Comparison of ENCODE assay signal across 10 mouse cellular contexts in genomic region chr1:21274437-21275040, GRCm38 (mm10). TPM values are rescaled to one million over a fixed set of nuclear protein-coding genes. Genes with fewer than 3 reads are reported as not detected.
"Had no signal": no experiment of that assay in that cellular context is flagged by ENCODE, and none has a peak within 500 bp of the region (broad histone marks: within the 10 kb centered on the region; RNA-seq: fewer than 3 reads in every experiment).

No protein-coding gene starts in this region.

- H3K4me3 ChIP-seq: limb, embryonic 15.5 days; midbrain, embryonic 13.5 days had no signal

- H3K27ac ChIP-seq: limb, embryonic 15.5 days; liver, embryonic 14.5 days; midbrain, embryonic 13.5 days; stomach, postnatal 0 days had no signal

- H3K36me3 ChIP-seq: limb, embryonic 15.5 days; midbrain, embryonic 13.5 days had no signal

- H3K27me3 ChIP-seq: limb, embryonic 15.5 days; midbrain, embryonic 13.5 days had no signal

- H3K4me1 ChIP-seq: midbrain, embryonic 13.5 days had no signal

- DNase-seq: kidney, postnatal 25 days; layer of hippocampus, postnatal 36 days; lung, adult 18-20 months; lung, postnatal 36 days; thymus, postnatal 14 days had no signal

- H3K9me3 ChIP-seq: limb, embryonic 15.5 days; midbrain, embryonic 13.5 days had no signal

RNA-seq across cellular contexts. Expression of gene Gsta3, which starts 34.1 kb away (rescaled TPM):
- total RNA-seq: midbrain, postnatal 0 days had no signal
